Mouse (Mus musculus) liver, postnatal 0 days (tissue): Measurements from ENCODE around the gene Cfap99. TPM values are rescaled to one million over a fixed set of nuclear protein-coding genes. Genes with fewer than 3 reads are reported as not detected.

Experiments
- ATAC-seq: fragments of 200-750 bp; cut with Nextera tagmentation; 2 replicates; pipeline ENCODE4 v1.8.0; 2017; ENCODE audit warnings: mild to moderate bottlenecking, moderate library complexity
- DNase-seq: peaks from one replicate; pipeline ENCODE4 v3.0.0-alpha.2; 2016
- H3K27ac ChIP-seq: fragments of 300-500 bp; sonication (generic); 2 replicates; pipeline ENCODE4 v1.5.1; 2014; ENCODE audit warnings: antibody characterized with exemption, moderate library complexity, mild to moderate bottlenecking, low read depth
- H3K27me3 ChIP-seq: fragments of 300-500 bp; sonication (generic); 2 replicates; pipeline ENCODE4 v1.6.1; 2014; ENCODE audit warnings: low read length, control low read depth, mixed read lengths; ENCODE audit not compliant: insufficient read depth
- H3K36me3 ChIP-seq: fragments of 300-500 bp; sonication (generic); replicated peaks from 2 replicates; pipeline ENCODE4 v1.6.1; 2014; ENCODE audit warnings: mild to moderate bottlenecking, control low read depth, low read length, moderate library complexity, mixed read lengths; ENCODE audit not compliant: insufficient read depth
- H3K4me1 ChIP-seq: fragments of 300-500 bp; sonication (generic); 2 replicates; pipeline ENCODE4 v1.6.1; 2014; ENCODE audit warnings: antibody characterized with exemption, mild to moderate bottlenecking, control low read depth; ENCODE audit not compliant: insufficient read depth
- H3K4me2 ChIP-seq: fragments of 300-500 bp; sonication (generic); 2 replicates; pipeline ENCODE4 v1.6.1; 2014; ENCODE audit warnings: low read depth, mild to moderate bottlenecking, low read length, moderate library complexity, mixed read lengths
- H3K4me3 ChIP-seq: fragments of 300-500 bp; sonication (generic); 2 replicates; pipeline ENCODE4 v1.5.1; 2014; ENCODE audit warnings: low read depth, low read length
- H3K9ac ChIP-seq: fragments of 300-500 bp; sonication (generic); replicated peaks from 2 replicates; pipeline ENCODE4 v1.6.1; 2014; ENCODE audit warnings: mild to moderate bottlenecking, moderate library complexity
- H3K9me3 ChIP-seq: fragments of 300-500 bp; sonication (generic); 2 replicates; pipeline ENCODE4 v1.6.1; 2016; ENCODE audit warnings: mild to moderate bottlenecking, control low read depth, low read length, mixed read lengths
- CTCF ChIP-seq: sonication (generic); IDR thresholded peaks from 2 replicates; pipeline ENCODE4 v1.5.1; 2016; ENCODE audit warnings: antibody characterized with exemption, low read depth
- EP300 ChIP-seq: IDR thresholded peaks from 2 replicates; pipeline ENCODE4 v1.6.1; 2016; ENCODE audit warnings: antibody characterized with exemption, low read depth, mild to moderate bottlenecking
- polyA plus RNA-seq: library from polyadenylated mRNA; unstranded; fragments of >200 nt; fragmentation: Nextera tagmentation; extraction: Ambion mirVana; gene quantifications from 2 replicates; pipeline ENCODE4 v1.2.1, GENCODE M21; 2015

Gene Cfap99
- polyA plus RNA-seq, 1 experiment from 2014 or later, result not detected

DNA sequence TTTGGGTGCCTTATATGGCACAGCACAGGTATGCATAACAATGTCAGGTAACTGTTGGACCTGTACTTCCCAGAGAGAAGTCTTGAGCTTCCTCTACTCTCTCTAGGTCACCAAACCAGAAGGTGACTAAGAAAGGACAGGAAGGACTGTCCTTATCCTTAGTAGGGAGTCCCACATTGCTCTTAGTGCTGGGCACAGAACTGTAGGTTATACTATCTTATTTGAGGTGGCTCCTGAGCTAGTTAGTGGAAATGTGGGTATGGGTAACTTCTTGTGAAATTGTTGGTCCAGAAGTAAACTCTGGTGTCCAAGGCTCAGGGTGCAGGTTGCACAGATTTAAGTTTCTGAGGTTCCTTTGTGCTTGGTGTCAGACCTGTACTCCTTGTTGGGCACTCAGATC lies 83.7 kb downstream of the Cfap99 start:
- no peak overlapping the region for H3K27ac ChIP-seq
- peaks cover 23% of the 10 kb centered on the region for H3K4me1 ChIP-seq
- H3K27me3 ChIP-seq, result no peaks in the 10 kb centered on the region
- TF ChIP-seq CTCF (no peak), EP300 (no peak)
- DNase-seq (no peak), ATAC-seq (no peak)
- H3K9ac ChIP-seq, result no peak overlapping the region
- H3K4me3 ChIP-seq, result no peak overlapping the region
- H3K36me3 ChIP-seq, result no peaks in the 10 kb centered on the region
- no peaks in the 10 kb centered on the region for H3K9me3 ChIP-seq
- H3K4me2 ChIP-seq, result no peak overlapping the region; the same call in 1 of the 2 replicates

DNA sequence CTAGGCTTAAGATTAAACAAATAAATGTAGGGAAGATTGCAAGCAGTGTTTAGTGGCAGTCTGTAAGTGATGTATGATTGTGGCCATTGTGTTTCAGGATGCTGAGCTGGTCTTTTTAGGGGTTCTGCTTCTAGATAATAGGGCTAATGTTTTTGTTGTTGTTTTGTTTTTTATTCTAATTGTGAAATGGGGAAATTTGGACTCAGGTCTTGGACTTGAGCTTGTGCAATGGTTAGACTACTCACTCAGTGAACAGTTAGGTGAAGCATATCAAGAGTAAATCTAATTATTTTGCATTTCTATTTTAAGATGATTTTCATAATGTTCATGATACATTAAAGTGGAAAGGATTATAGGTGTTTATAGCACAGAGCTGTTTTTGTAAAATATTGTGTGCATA lies 84.1 kb downstream of the Cfap99 start:
- ATAC-seq (no peak), DNase-seq (no peak)
- Histone ChIP-seq H3K27me3 (no peaks in the 10 kb centered on the region), H3K9ac (no peak overlapping the region), H3K36me3 (no peaks in the 10 kb centered on the region), H3K9me3 (no peaks in the 10 kb centered on the region), H3K27ac (no peak overlapping the region), H3K4me1 (peaks cover 23% of the 10 kb centered on the region), H3K4me3 (no peak overlapping the region), H3K4me2 (no peak overlapping the region)
- TF ChIP-seq CTCF, result no peak
- TF ChIP-seq EP300, result no peak

Other genes with a start within 250 kb of the Cfap99 start
- gene Poln, start 119.2 kb upstream of the Cfap99 start, polyA plus RNA-seq, result 0.38 and 0.47 TPM in 2 replicates
- gene Haus3, start 119.1 kb upstream of the Cfap99 start, polyA plus RNA-seq, result 12.3 and 14.0 TPM in 2 replicates
- gene Mxd4, start 100.9 kb upstream of the Cfap99 start, polyA plus RNA-seq, result 7.5 and 9.4 TPM in 2 replicates
- 0.02 and 0.14 TPM in 2 replicates for gene Zfyve28, start 151 bp upstream of the Cfap99 start, polyA plus RNA-seq
- 60.0 and 60.4 TPM in 2 replicates for gene Rnf4, start 47.7 kb downstream of the Cfap99 start, polyA plus RNA-seq
- gene Fam193a, start 81.3 kb downstream of the Cfap99 start, polyA plus RNA-seq, result 2.2 and 2.7 TPM in 2 replicates
- 5.3 and 5.5 TPM in 2 replicates for gene Tnip2, start 225.4 kb downstream of the Cfap99 start, polyA plus RNA-seq
- 7.7 and 9.8 TPM in 2 replicates for gene Sh3bp2, start 237.2 kb downstream of the Cfap99 start, polyA plus RNA-seq